Mouse (Mus musculus) myocyte (in vitro differentiated cells): Measurements from ENCODE around the gene Gm10570.

Source experiments
- CEBPB ChIP-seq: IDR thresholded peaks from 2 replicates; pipeline ENCODE4 v1.6.1; 2011; ENCODE audit warnings: mild to moderate bottlenecking, moderate library complexity; ENCODE audit not compliant: poor library complexity, insufficient read depth, severe bottlenecking
- E2F4 ChIP-seq: IDR thresholded peaks from one replicate; pipeline ENCODE4 v1.6.1; 2011; ENCODE audit warnings: mild to moderate bottlenecking, control low read depth, moderate library complexity; ENCODE audit not compliant: insufficient read depth
- MAX ChIP-seq: IDR thresholded peaks from one replicate; pipeline ENCODE4 v1.6.1; 2011; ENCODE audit warnings: low read depth, mild to moderate bottlenecking, control low read depth
- MYOD1 ChIP-seq, 3 experiments: IDR thresholded peaks; one replicate each; pipeline ENCODE4 v1.6.1; 2011; ENCODE audit warnings: control low read depth in 2 of 3, low read depth in 2 of 3, mild to moderate bottlenecking in 2 of 3, moderate library complexity in 1 of 3; ENCODE audit not compliant: insufficient read length in 2 of 3, control insufficient read depth in 1 of 3
- MYOG ChIP-seq, 3 experiments: IDR thresholded peaks; one replicate each; pipeline ENCODE4 v1.6.1; 2011; ENCODE audit warnings: control low read depth in 2 of 3, low read depth in 2 of 3, mild to moderate bottlenecking in 2 of 3; ENCODE audit not compliant: insufficient read length in 2 of 3, control insufficient read depth in 1 of 3, insufficient read depth in 1 of 3
- POLR2A ChIP-seq: IDR thresholded peaks from one replicate; pipeline ENCODE4 v1.6.1; 2011; ENCODE audit warnings: low read depth, mild to moderate bottlenecking, control low read depth, moderate library complexity; ENCODE audit not compliant: insufficient read length
- POLR2AphosphoS2 ChIP-seq: IDR thresholded peaks from one replicate; pipeline ENCODE4 v1.6.1; 2011; ENCODE audit warnings: low read depth, control low read depth; ENCODE audit not compliant: insufficient read length
- REST ChIP-seq: IDR thresholded peaks from one replicate; pipeline ENCODE4 v1.6.1; 2011; ENCODE audit warnings: mild to moderate bottlenecking, control low read depth, moderate library complexity; ENCODE audit not compliant: insufficient read depth, insufficient read length
- TCF12 ChIP-seq: IDR thresholded peaks from one replicate; pipeline ENCODE4 v1.6.1; 2011; ENCODE audit warnings: mild to moderate bottlenecking, control low read depth; ENCODE audit not compliant: poor library complexity, insufficient read depth, severe bottlenecking
- TCF3 ChIP-seq: IDR thresholded peaks from one replicate; pipeline ENCODE4 v1.6.1; 2011; ENCODE audit warnings: low read depth, control low read depth; ENCODE audit not compliant: insufficient read length
- USF1 ChIP-seq: IDR thresholded peaks from one replicate; pipeline ENCODE4 v1.6.1; 2011; ENCODE audit warnings: low read depth, mild to moderate bottlenecking, control low read depth, moderate library complexity

DNA sequence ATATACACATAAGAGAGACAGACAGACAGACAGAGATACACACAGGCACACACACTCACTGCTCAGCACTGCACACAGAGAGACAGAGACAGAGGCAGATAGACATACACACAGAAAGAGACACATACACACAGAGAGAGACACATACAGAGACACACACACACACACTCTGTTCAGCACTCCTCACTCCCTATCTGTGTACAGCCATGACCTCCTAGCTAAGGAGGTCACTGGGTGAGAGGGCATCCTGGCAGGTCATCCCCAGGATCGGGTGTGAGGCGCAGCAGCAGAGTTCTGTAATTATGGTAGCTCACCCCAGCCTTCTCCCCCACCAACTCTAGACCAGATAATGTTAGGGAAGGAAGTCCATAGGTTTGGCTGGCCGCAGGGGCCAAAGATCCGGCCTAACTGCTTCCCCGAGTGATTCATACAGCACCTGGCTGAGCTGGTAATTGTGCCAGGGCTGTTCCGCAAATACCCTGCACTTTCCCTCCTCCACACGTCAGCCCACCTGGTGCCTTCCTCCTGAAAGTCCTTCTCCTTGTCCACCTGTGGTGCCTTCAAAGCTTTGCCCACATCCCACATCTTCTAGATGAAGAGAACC is 31.8 kb downstream of the Gm10570 start:
- TF ChIP-seq POLR2A, result no peak
- no peak for TF ChIP-seq MAX
- TF ChIP-seq CEBPB, result no peak
- no peak for TF ChIP-seq TCF12
- no peak for TF ChIP-seq MYOG (IDR thresholded peaks at IDR 0.05; ENCODE audit: control insufficient read depth in 1 of 3, insufficient read depth in 1 of 3, insufficient read length in 2 of 3, low read depth in 2 of 3)
- no peak for TF ChIP-seq POLR2AphosphoS2
- no peak for TF ChIP-seq E2F4
- no peak for TF ChIP-seq USF1
- no peak for TF ChIP-seq TCF3
- TF ChIP-seq REST, result no peak
- no peak for TF ChIP-seq MYOD1 (IDR thresholded peaks at IDR 0.05; ENCODE audit: control insufficient read depth in 1 of 3, insufficient read length in 2 of 3, low read depth in 2 of 3)
